Mouse (Mus musculus) midbrain, embryonic 13.5 days (tissue): ENCODE measurements at regions not wholly inside any gene's neighbourhood (a gene's known extent, or its start where the extent isn't known, plus 50 kb on each side); places are given as distances from the start of the nearest gene placed in this dataset.

Source experiments
- ATAC-seq: fragments of 200-750 bp; cut with Nextera tagmentation; 2 replicates; pipeline ENCODE4 v1.8.0; 2017; ENCODE audit warnings: mild to moderate bottlenecking, moderate TSS enrichment, moderate library complexity
- H3K27ac ChIP-seq: fragments of 300-500 bp; sonication (generic); 2 replicates; pipeline ENCODE4 v1.5.1; 2015; ENCODE audit warnings: inconsistent platforms, mild to moderate bottlenecking, moderate library complexity
- H3K27me3 ChIP-seq: fragments of 300-500 bp; sonication (generic); 2 replicates; pipeline ENCODE4 v1.6.1; 2015; ENCODE audit warnings: mild to moderate bottlenecking, inconsistent platforms
- H3K36me3 ChIP-seq: fragments of 300-500 bp; sonication (generic); 2 replicates; pipeline ENCODE4 v1.6.1; 2015; ENCODE audit warnings: mild to moderate bottlenecking, inconsistent platforms
- H3K4me1 ChIP-seq: fragments of 300-500 bp; sonication (generic); replicated peaks from 2 replicates; pipeline ENCODE4 v1.6.1; 2015; ENCODE audit warnings: inconsistent platforms
- H3K4me2 ChIP-seq: fragments of 300-500 bp; sonication (generic); replicated peaks from 2 replicates; pipeline ENCODE4 v1.6.1; 2015; ENCODE audit warnings: moderate library complexity, mild to moderate bottlenecking, inconsistent platforms
- H3K4me3 ChIP-seq: fragments of 300-500 bp; sonication (generic); replicated peaks from 2 replicates; pipeline ENCODE4 v1.5.1; 2015; ENCODE audit warnings: mild to moderate bottlenecking, inconsistent platforms
- H3K9ac ChIP-seq: fragments of 300-500 bp; sonication (generic); replicated peaks from 2 replicates; pipeline ENCODE4 v1.6.1; 2015; ENCODE audit warnings: mild to moderate bottlenecking, inconsistent platforms
- H3K9me3 ChIP-seq: fragments of 300-500 bp; sonication (generic); 2 replicates; pipeline ENCODE4 v1.6.1; 2016; ENCODE audit warnings: mild to moderate bottlenecking, inconsistent platforms
- WGBS: fragments of 180-500 bp; shearing (Covaris S2); methylation state at CpG from one replicate; pipeline ENCODE4 v1.1.7; 2015; 5-methylcytosine and 5-hydroxymethylcytosine counted together

GRCm38 (mm10) chr15:68624831-68625230 is 2124.1 kb upstream of the Lrrc6 start:
- Histone ChIP-seq H3K27me3 (no peaks in the 10 kb centered on the region), H3K36me3 (no peaks in the 10 kb centered on the region), H3K9ac (no peak overlapping the region), H3K4me3 (no peak overlapping the region), H3K9me3 (no peaks in the 10 kb centered on the region), H3K27ac (no peak overlapping the region), H3K4me2 (no peak overlapping the region), H3K4me1 (peaks cover 8% of the 10 kb centered on the region; the same call in 1 of the 2 replicates)
- ATAC-seq = no peak
- WGBS = 78% methylated on average over 3 of the region's 3 CpGs

GRCm38 (mm10) chr15:68620417-68621214 is 2119.9 kb upstream of the Lrrc6 start:
- H3K4me3 ChIP-seq = no peak overlapping the region
- WGBS = 61% methylated on average over 6 of the region's 6 CpGs
- H3K9me3 ChIP-seq = no peaks in the 10 kb centered on the region
- no peak overlapping the region for H3K4me2 ChIP-seq
- no peaks in the 10 kb centered on the region for H3K36me3 ChIP-seq
- no peak overlapping the region for H3K9ac ChIP-seq
- H3K27me3 ChIP-seq = no peaks in the 10 kb centered on the region
- peak; percentile 53 for ATAC-seq
- H3K4me1 ChIP-seq = peaks cover 8% of the 10 kb centered on the region; the same call in 1 of the 2 replicates
- H3K27ac ChIP-seq = no peak overlapping the region

GRCm38 (mm10) chr15:68606110-68606791 is 2105.5 kb upstream of the Lrrc6 start:
- H3K36me3 ChIP-seq = no peaks in the 10 kb centered on the region
- no peak overlapping the region for H3K4me2 ChIP-seq
- no peak overlapping the region for H3K27ac ChIP-seq
- ATAC-seq = no peak
- no peaks in the 10 kb centered on the region for H3K9me3 ChIP-seq
- no peaks in the 10 kb centered on the region for H3K4me1 ChIP-seq
- H3K27me3 ChIP-seq = no peaks in the 10 kb centered on the region
- no peak overlapping the region for H3K9ac ChIP-seq
- H3K4me3 ChIP-seq = no peak overlapping the region
- 81% methylated on average over 8 of the region's 8 CpGs for WGBS

GRCm38 (mm10) chr15:68605478-68605877 is 2104.8 kb upstream of the Lrrc6 start:
- WGBS = 86% methylated on average over 2 of the region's 2 CpGs
- Histone ChIP-seq H3K4me3 (no peak overlapping the region), H3K9ac (no peak overlapping the region), H3K36me3 (no peaks in the 10 kb centered on the region), H3K4me1 (no peaks in the 10 kb centered on the region), H3K27me3 (no peaks in the 10 kb centered on the region), H3K4me2 (no peak overlapping the region), H3K9me3 (no peaks in the 10 kb centered on the region), H3K27ac (no peak overlapping the region)
- no peak for ATAC-seq

- H3K27me3 ChIP-seq = no peaks in the 10 kb centered on the region
- WGBS = 88% methylated on average over 4 of the region's 4 CpGs
Observed at GRCm38 (mm10) chr15:68582177-68582576, 2081.5 kb upstream of the Lrrc6 start.

GRCm38 (mm10) chr15:68579486-68579885 is 2078.8 kb upstream of the Lrrc6 start:
- H3K9ac ChIP-seq = no peak overlapping the region
- H3K27ac ChIP-seq = no peak overlapping the region
- no peaks in the 10 kb centered on the region for H3K4me1 ChIP-seq
- no peaks in the 10 kb centered on the region for H3K9me3 ChIP-seq
- H3K4me3 ChIP-seq = no peak overlapping the region
- no peak for ATAC-seq
- WGBS = 91% methylated on average over 2 of the region's 2 CpGs
- H3K4me2 ChIP-seq = no peak overlapping the region
- no peaks in the 10 kb centered on the region for H3K36me3 ChIP-seq
- H3K27me3 ChIP-seq = no peaks in the 10 kb centered on the region

More at GRCm38 (mm10) chr15:68582177-68582576, 2081.5 kb upstream of the Lrrc6 start:
- Histone ChIP-seq H3K4me1 (no peaks in the 10 kb centered on the region), H3K9me3 (no peaks in the 10 kb centered on the region), H3K27ac (no peak overlapping the region), H3K4me2 (no peak overlapping the region), H3K9ac (no peak overlapping the region), H3K36me3 (no peaks in the 10 kb centered on the region), H3K4me3 (no peak overlapping the region)
- ATAC-seq = no peak

- WGBS = 95% methylated on average over 3 of the region's 3 CpGs
- Histone ChIP-seq H3K4me3 (no peak overlapping the region), H3K4me2 (no peak overlapping the region), H3K9ac (no peak overlapping the region), H3K27me3 (no peaks in the 10 kb centered on the region), H3K36me3 (no peaks in the 10 kb centered on the region), H3K4me1 (no peaks in the 10 kb centered on the region), H3K27ac (no peak overlapping the region), H3K9me3 (no peaks in the 10 kb centered on the region)
- no peak for ATAC-seq
Observed at GRCm38 (mm10) chr15:68560654-68561053, 2059.9 kb upstream of the Lrrc6 start.

- Histone ChIP-seq H3K9me3 (no peaks in the 10 kb centered on the region), H3K27ac (no peak overlapping the region), H3K9ac (no peak overlapping the region), H3K4me2 (no peak overlapping the region), H3K4me1 (no peaks in the 10 kb centered on the region), H3K36me3 (no peaks in the 10 kb centered on the region), H3K27me3 (no peaks in the 10 kb centered on the region), H3K4me3 (no peak overlapping the region)
- whole genome bisulfite sequencing = 81% methylated on average over 7 of the region's 7 CpGs
- no peak for ATAC-seq
Observed at GRCm38 (mm10) chr15:68556133-68556532, 2055.4 kb upstream of the Lrrc6 start.

GRCm38 (mm10) chr15:68536055-68536325 is 2035.3 kb upstream of the Lrrc6 start:
- Histone ChIP-seq H3K4me3 (no peak overlapping the region), H3K9ac (no peak overlapping the region), H3K4me1 (peaks cover 8% of the 10 kb centered on the region), H3K27me3 (no peaks in the 10 kb centered on the region), H3K9me3 (no peaks in the 10 kb centered on the region), H3K27ac (no peak overlapping the region), H3K4me2 (no peak overlapping the region), H3K36me3 (no peaks in the 10 kb centered on the region)
- 0 out of 2 replicates have a peak, but pooled peaks have one; percentile 43 for ATAC-seq
- 22% methylated on average over 4 of the region's 4 CpGs for WGBS

- Histone ChIP-seq H3K36me3 (no peaks in the 10 kb centered on the region), H3K27ac (no peak overlapping the region), H3K4me2 (no peak overlapping the region), H3K27me3 (no peaks in the 10 kb centered on the region), H3K4me1 (peaks cover 8% of the 10 kb centered on the region), H3K9me3 (no peaks in the 10 kb centered on the region), H3K4me3 (no peak overlapping the region), H3K9ac (no peak overlapping the region)
- ATAC-seq = no peak
- WGBS = 68% methylated on average over 10 of the region's 10 CpGs
Observed at GRCm38 (mm10) chr15:68535297-68536054, 2034.8 kb upstream of the Lrrc6 start.

- WGBS = 82% methylated on average over 2 of the region's 2 CpGs
- no peaks in the 10 kb centered on the region for H3K27me3 ChIP-seq
- H3K27ac ChIP-seq = no peak overlapping the region
- no peaks in the 10 kb centered on the region for H3K36me3 ChIP-seq
- H3K4me3 ChIP-seq = no peak overlapping the region
- no peak for ATAC-seq
- H3K9ac ChIP-seq = no peak overlapping the region
- no peaks in the 10 kb centered on the region for H3K9me3 ChIP-seq
- H3K4me1 ChIP-seq = no peaks in the 10 kb centered on the region
- H3K4me2 ChIP-seq = no peak overlapping the region
Observed at GRCm38 (mm10) chr15:68520759-68521158, 2020.0 kb upstream of the Lrrc6 start.

- Histone ChIP-seq H3K9me3 (no peaks in the 10 kb centered on the region), H3K9ac (no peak overlapping the region), H3K27ac (no peak overlapping the region), H3K4me2 (no peak overlapping the region), H3K4me1 (no peaks in the 10 kb centered on the region), H3K4me3 (no peak overlapping the region), H3K27me3 (no peaks in the 10 kb centered on the region), H3K36me3 (no peaks in the 10 kb centered on the region)
- ATAC-seq = no peak
- WGBS = 93% methylated on average over 2 of the region's 2 CpGs
Observed at GRCm38 (mm10) chr15:68512431-68512830, 2011.7 kb upstream of the Lrrc6 start.
